Mouse (Mus musculus) olfactory bulb, adult 2 months (tissue): ENCODE data around the gene Tpcn1.

Source experiments
- CTCF ChIP-seq: fragments of 200-500 bp; IDR thresholded peaks from 2 replicates; pipeline ENCODE4 v1.5.1; 2012; ENCODE audit warnings: low read depth, mild to moderate bottlenecking, low read length, moderate library complexity; ENCODE audit not compliant: insufficient read depth
- POLR2A ChIP-seq: fragments of 200-500 bp; IDR thresholded peaks from 2 replicates; pipeline ENCODE4 v1.6.1; 2012; ENCODE audit warnings: mild to moderate bottlenecking, low read depth, low read length, moderate library complexity; ENCODE audit not compliant: insufficient read depth

DNA sequence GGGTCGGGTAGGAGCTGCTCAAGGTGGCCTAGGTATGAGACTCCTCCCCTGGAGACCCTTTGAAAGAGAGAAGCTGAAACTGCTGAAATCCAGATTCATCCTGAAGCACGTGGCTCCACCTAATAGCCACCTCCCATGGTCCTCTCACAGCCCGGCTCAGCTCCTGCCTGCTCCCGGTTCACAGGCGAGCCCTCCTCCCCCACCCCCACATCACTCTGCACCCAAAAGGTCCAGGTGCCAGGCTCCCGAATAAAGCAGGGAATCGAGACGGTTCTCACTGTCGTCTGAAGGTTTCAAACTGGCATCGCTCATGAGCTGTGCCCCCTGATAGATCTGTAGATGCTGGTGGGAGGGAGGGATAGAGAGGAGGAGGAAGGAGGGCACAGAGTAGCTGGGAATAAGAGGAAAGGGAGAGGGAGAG is 16.8 kb upstream of the Tpcn1 start:
- TF ChIP-seq CTCF (0 out of 2 replicates have a peak, but pooled peaks have one; percentile 3), POLR2A (no peak)
